Mouse (Mus musculus) gastrocnemius, postnatal 10 days (tissue): ENCODE results near the gene Lrp3. TPM values are rescaled to one million over a fixed set of nuclear protein-coding genes. Genes with fewer than 3 reads are reported as not detected.

Source experiments
- DNase-seq: peaks from one replicate; pipeline ENCODE4 v3.0.0; 2021; ENCODE audit warnings: mixed read lengths
- total RNA-seq, 2 experiments: library from RNA; stranded (reverse); gene quantifications; 2 replicates each; pipeline ENCODE4 v1.2.3; 2021

Lrp3 gene
- total RNA-seq, 2 experiments from 2014 or later = 12.1 to 13.8 TPM

GRCm38 (mm10) chr7:35189699-35190098 lies 25.6 kb downstream of the Lrp3 start:
- DNase-seq = no peak

DNA sequence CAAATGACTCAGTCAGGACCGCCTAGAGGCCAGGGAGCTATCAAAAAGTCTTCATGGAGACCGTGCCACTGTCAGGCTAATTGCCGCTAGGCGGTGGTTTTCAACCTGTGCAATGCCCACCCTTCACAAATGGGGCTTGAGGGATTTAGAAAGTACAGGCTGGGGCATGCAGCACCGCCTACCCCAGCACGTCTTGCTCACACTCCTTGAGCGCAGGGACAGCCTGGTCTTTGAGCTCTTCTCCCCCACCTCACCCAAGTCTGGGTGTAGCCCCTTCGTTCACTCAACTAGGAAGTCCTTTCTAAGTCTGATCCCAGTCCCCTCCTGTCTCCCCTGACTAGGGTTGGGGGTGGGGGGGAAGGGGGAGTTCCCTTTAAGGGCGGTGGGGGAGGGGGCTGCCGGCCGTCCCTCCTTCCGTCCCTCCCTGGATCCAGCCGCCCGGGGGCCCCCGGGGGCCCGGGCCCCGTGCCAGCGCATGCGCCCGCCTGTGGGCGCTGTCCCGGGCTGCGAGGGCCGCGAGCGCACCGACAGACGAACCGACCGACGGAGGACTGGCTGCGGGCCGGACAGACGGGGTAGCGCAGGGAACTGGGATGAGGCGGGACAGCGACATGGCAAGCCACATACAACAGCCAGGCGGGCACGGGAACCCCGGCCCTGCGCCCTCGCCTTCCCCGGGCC lies 29.3 kb downstream of the Lrp3 start, which contains the start of gene Slc7a10:
TSS of gene Slc7a10 (plus strand) at position 497 of the 681 bp plus-strand sequence.
- DNase-seq = no peak

- DNase-seq = peak; percentile 45
Observed at GRCm38 (mm10) chr7:35184833-35185724, 30.2 kb downstream of the Lrp3 start.

- DNase-seq = no peak
Observed at GRCm38 (mm10) chr7:35176412-35177381, 38.6 kb downstream of the Lrp3 start.

DNA sequence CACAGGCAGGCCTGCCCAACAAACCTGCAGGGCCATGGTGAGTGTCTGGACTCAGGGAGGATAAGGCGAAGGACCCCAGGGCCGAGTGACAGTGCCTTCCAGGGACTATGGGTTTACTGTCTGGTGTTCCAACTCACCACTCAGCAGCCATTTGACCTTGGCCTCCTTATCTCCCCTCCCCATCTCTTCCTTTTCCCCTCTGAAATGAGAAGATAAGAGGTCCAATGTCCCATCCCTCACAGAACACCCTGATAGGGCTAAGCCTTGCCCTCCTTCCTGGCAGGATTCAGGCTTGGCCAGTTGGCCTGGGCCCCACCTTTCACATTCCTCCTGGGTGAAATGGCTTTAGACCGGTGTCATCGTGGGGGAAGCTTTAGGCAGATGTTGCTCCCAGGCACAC lies 39.8 kb downstream of the Lrp3 start:
- DNase-seq = no peak

DNA sequence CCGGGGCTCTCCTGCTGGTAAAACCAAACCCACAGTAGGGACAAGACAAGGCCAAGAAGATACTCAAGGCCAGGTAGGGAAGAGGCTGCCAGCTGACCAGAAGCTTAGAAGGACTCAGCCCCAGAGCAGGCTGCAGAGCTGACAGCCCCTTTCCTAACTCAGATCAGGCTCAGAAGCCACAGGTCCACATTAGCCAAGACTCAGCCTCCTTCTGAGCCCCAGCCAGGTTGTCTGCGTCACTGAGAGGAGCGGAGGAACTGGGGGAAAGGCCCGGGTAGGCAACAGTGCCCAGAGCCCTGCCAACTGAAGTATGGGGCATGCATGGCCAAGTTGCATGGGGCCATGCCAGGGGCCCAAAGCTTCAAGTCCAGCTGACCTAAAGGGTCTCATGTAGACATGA lies 42.8 kb downstream of the Lrp3 start:
- no peak for DNase-seq

DNA sequence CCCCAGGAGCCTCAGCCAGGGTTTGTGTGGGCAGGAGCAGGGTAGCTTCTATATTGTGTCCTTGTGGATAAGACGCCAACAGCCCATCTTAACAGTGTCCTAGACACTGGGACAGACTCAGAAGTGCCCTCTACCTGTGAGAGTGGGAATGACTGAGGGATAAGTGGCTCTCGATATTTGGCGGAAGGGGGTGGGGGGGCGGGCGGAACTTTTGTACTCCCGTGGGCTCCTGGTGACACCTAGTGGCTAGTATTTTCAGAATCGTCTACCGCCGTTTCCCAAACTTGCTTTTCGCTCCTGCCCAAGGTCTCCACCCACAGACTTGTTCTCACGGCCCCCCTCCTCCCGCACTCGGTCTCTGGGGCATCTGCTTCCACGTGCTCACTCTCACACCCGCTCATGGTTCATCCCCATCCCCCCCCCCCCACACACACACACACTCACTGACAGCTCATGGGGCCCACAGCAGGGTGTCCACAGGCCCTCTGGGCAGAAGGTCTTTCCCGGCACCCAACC lies 43.4 kb downstream of the Lrp3 start:
- DNase-seq = peak; percentile 77

GRCm38 (mm10) chr7:35169341-35169740 lies 46.0 kb downstream of the Lrp3 start:
- peak; percentile 93 for DNase-seq

DNA sequence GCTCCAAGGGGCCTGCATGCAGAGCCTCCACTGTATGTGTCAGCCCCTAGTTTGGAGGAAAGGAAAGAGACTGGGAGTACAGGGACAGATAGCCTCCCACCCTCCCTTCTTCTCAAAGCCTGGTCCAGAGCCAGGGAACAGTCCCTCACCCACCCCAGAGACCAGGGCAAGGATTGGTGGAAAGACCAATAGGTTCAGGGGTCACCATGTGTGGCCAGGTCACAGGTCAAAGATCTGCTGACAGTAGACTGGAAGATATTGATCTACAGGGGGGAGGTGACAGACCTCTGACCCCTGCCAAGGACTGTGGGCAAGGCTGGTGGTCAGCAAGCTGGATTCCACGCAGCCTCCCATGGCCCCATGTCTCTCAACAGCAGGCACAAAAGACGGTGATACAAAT lies 47.4 kb downstream of the Lrp3 start:
- DNase-seq = no peak

- DNase-seq = no peak
Observed at GRCm38 (mm10) chr7:35166988-35167387, 48.3 kb downstream of the Lrp3 start.

GRCm38 (mm10) chr7:35164131-35164530 lies 51.2 kb downstream of the Lrp3 start:
- DNase-seq = no peak

- DNase-seq = peak; percentile 43
Observed at GRCm38 (mm10) chr7:35163600-35163999, 51.7 kb downstream of the Lrp3 start.

DNA sequence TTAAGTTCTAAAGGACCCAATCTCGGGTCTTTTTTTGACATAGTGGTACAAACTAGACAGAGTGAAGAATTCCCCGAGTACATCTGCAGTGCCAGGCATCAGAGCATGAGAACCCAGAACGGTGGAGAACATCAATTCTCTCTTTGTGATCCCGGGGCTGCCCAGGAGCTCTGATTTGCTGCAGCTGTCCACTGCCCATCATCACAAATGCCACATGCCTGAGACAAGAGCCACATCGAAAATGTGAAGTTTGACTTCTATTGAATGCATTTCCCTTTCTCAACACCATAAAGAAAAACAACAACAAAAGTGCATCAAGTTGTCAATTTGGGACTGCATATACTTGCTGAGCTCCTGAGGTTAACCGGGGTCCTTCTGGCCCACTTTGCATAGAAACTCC lies 52.9 kb downstream of the Lrp3 start:
- DNase-seq = no peak

- no peak for DNase-seq
Observed at GRCm38 (mm10) chr7:35157512-35157911, 57.8 kb downstream of the Lrp3 start.

- no peak for DNase-seq
Observed at GRCm38 (mm10) chr7:35156561-35157477, 58.5 kb downstream of the Lrp3 start.

- no peak for DNase-seq
Observed at GRCm38 (mm10) chr7:35154449-35154848, 60.8 kb downstream of the Lrp3 start.

DNA sequence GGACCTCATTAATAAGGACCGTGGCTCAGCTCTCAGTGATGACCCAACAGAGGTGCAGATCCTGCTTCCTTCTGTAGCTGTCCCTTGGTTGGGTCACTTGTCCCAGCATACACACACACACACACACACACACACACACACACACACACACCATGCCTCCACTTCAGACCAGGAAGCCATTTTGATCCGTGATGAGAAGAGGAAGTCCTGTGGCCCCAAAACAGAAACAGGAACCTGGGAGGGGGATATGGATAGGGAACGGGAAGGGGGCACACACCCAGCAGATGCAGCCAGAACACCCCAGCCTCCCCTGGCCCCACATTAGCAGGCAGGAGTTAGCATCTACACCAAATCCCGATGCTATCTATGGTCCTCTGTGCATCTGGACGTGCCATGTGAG lies 64.4 kb downstream of the Lrp3 start:
- DNase-seq = no peak
